Mouse (Mus musculus) thymus, adult 2 months (tissue): Measurements from ENCODE around the gene Gnmt.

ENCODE experiments used
- CTCF ChIP-seq: fragments of 200-500 bp; IDR thresholded peaks from 2 replicates; pipeline ENCODE4 v1.5.1; 2012; ENCODE audit warnings: mild to moderate bottlenecking, control low read depth, low read length, moderate library complexity, borderline replicate concordance; ENCODE audit not compliant: control insufficient read depth, poor library complexity, insufficient read depth; ENCODE audit errors: extremely low read depth
- POLR2A ChIP-seq: fragments of 200-500 bp; IDR thresholded peaks from 2 replicates; pipeline ENCODE4 v1.6.1; 2012; ENCODE audit warnings: mild to moderate bottlenecking, low read length, control low read depth, moderate library complexity; ENCODE audit not compliant: control insufficient read depth, poor library complexity, insufficient read depth; ENCODE audit errors: extremely low read depth

GRCm38 (mm10) chr17:46679843-46680759 is 48.9 kb downstream of the Gnmt start:
- no peak for TF ChIP-seq CTCF
- no peak for TF ChIP-seq POLR2A
